Mouse (Mus musculus) T-helper 17 cell (primary cell): ENCODE data around the gene Eps8l2.

Source experiments
- in situ Hi-C, 2 experiments: fragments of 300-600 bp; cut with MboI, MseI; formaldehyde crosslinking; loops; 1 replicate in 1 of 2; 2 replicates in 1 of 2; pipeline ENCODE4 v1.15.1; 2025; ENCODE audit warnings: high pct_unique_total_duplicates in 2 of 2

The Eps8l2 gene

DNA sequence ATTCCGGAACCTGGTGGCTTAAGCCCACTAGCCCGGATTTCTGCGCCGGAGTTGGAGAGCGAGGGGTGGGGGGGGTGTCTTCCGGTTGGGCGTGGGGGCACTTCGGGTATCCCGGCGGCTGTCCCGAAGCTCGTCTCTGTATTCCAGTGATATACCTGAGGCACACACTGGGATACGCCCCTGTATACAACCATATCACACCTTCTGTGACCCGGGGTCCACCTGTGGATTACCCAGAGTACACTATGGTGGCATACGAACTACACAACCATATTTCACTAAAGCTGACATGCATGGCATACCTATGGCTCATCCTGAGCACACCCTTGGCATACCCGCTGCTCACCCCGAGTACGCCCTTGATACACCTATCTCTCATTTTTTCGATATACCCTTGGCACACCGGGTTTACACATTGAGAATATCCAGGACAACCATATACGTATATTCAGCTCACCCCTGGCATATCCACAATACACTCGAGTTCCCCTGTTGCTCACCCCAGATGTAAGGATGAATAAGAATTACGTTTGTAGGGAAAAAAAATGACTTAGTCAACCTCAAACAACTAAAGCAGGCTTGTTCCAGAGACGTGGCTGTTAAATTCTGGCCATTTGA lies 10.2 kb upstream of the Eps8l2 start:
- in situ Hi-C loops = no loop called here

GRCm38 (mm10) chr7:141330706-141331105 lies 8.0 kb upstream of the Eps8l2 start:
- in situ Hi-C loops = no loop called here

- in situ Hi-C loops = no loop called here
These were observed 6.7 kb upstream of the Eps8l2 start for GRCm38 (mm10) chr7:141331990-141332389.

DNA sequence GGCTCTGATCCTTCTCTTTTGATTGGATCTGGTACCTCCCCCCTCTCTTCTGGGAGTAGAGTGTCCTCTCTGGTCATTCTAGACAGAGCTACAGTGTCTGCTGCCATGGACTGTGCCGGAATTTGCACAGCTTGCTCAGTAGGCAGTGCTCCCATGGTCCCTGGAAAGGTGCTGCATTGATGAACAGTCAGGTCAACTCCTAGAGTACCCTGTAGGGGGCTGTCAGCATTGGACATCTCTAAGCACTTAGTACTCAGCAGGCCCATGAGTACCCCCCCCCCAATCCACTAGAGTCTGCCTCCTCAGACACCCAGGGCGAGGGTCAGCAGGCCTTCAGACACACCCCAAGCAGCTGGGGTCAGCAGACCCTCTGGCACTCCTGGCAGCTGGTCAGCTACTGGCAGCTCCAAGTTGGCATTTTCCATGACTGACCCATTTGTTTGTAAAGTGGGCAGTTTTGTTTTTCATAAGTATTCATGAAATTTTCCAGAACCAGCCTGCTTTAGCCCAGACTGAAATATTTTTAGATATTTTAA lies 3.6 kb upstream of the Eps8l2 start:
- in situ Hi-C loops = no loop called here

- in situ Hi-C loops = no loop called here
These were observed 3.0 kb upstream of the Eps8l2 start for GRCm38 (mm10) chr7:141335682-141336081.

- in situ Hi-C loops = no loop called here
These were observed 2.4 kb upstream of the Eps8l2 start for GRCm38 (mm10) chr7:141336296-141336695.

- in situ Hi-C loops = no loop called here
These were observed 814 bp upstream of the Eps8l2 start for GRCm38 (mm10) chr7:141337716-141338416.

- in situ Hi-C loops = no loop called here
These were observed 688 bp downstream of the Eps8l2 start for GRCm38 (mm10) chr7:141339215-141339920.

DNA sequence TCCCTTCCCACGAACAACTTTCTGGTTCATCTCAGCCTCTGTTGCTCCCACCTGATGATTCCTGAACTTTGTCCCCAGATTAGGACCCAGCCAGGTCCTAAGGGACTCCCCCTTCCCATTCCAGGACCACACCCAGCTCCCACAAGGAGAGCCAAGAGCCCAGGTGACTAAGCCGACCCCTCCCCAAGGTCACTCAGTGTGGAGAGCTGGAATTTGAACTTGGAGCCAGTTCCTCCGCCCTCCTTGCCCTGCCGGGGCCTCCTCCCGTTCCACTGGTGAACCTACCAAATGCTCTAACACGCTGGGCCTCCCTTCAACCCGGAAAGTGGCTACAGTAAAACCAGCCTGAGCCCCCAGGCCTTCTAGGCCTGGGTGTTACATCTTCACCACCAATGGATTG lies 1.3 kb downstream of the Eps8l2 start:
- in situ Hi-C loops = no loop called here

DNA sequence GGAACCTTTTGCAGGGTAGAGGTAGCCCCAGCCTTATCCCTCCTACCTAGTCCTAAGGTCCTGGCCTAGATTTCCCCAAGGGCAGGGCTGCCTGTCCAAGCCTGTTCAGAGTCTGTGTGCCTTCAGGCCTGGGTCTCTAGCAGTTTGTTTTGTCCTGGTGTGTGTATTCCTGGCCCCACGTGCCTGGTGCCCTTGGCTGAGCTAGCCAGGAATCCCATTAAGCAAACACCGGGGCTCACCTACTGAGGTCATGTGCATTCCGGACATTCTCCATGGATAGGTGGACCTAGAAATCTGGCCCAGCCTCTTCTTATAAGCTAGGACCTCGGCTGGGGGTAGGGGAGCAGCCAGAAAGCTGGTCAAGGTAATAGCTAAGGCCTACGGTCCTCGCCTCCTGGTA lies 1.8 kb downstream of the Eps8l2 start:
- in situ Hi-C loops = no loop called here

DNA sequence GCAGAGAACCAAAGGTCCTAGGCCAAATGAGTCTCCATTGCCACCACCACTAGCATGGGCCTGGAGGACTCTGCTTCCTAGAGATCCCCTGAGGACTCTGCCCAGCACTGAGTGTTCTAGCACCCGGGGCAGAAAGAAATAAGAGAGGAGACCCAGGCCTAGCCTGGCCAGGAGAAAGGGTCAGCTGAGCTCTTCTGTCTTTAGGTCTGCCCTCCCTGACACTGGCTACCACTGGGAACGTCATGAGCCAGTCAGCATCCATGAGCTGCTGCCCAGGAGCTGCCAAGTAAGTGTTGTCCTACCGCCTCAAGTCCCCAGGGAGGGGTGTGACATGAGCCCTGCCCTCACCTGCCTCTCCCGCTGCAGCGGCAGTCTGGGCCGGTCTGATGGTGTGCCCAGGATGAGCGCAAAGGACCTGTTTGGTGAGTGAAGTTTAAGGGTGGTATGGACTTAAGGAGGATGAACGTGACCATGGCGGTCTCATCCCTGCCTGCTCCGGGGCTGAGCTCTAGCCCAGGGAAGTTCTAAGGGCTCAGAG lies 3.1 kb downstream of the Eps8l2 start:
- in situ Hi-C loops = no loop called here

DNA sequence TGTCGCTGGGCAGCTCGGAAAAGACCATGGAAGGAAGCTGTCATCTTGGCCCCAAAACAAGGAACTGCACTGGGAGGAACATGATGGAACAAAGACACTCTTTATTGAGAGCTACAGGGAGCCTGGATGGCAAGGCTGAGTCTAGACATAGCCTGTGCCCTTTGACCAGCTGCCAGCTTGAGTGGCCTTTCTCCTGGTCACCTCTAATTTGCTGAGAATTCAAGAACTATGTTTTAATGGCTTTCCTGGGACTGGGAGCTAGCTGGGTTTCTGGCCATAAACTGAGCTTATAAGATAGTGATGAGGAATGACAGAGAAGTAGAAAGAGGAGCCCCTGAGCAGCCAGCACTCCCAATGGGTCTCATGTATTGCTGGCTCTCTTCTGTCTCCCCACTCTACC lies 4.5 kb downstream of the Eps8l2 start:
- in situ Hi-C loops = no loop called here

DNA sequence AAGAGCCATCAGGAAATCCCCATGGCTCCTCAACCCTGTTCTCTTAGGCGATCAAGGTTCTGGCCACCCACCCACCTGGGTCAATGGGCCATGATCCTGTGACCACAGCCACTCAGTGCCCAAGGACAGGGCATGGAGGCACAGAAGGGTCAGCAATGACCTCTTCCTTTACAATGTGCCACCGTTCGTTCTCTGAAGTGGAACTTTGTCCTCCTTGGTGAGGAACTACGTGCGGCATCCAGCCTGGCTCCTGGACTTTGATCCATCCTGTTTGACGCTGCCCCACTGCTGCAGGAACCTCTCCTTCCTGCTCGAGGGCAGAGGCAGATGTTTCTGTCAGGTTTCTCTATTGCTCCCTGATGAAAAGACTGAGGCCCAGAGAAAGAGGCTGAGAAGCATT lies 5.0 kb downstream of the Eps8l2 start:
- in situ Hi-C loops = no loop called here

DNA sequence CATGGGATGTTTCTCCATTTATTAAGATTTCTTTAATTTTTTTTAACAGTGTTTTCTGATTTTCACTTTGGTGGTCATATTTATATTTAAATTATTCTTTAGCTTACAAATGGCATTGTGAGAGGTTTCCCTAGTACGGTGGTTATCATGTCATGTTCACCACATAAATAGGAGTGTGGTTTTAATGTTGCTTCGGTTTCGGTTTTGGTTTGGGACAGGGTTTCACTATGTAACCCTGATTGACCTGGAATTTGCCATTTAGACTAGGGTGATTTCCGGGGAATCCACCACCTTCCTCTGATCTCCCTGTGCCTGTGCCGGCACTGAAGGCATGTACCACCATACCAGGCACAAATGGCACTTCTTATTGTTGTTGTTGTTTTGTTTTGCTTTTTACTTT lies 6.1 kb downstream of the Eps8l2 start:
- in situ Hi-C loops = no loop called here

DNA sequence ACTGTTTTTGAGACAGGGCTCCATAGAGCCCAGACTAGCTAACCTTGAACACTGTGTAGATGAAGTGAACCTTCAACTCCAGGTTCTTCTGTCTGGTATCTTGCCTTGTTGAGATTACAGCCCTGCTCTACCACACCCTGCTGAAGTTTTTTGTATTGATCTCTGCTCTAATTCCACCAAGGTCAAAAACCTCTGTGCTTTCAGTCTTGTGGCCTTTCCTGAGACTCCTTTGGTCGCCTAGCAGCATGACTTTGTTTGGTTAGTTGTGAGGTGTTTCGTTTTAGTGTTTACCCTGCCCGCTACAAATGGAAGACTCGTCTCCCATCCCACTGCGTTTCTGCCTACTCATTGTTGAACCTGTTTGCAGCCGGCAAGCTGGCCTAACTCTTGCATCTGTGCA lies 12.4 kb downstream of the Eps8l2 start:
- in situ Hi-C loops = loop anchor here in 1 of 2 experiments (10.0 kb wide), 1 partner anchor 1396 kb away; no protein-coding TSS in a partner anchor

GRCm38 (mm10) chr7:141355051-141355450 lies 16.4 kb downstream of the Eps8l2 start:
- in situ Hi-C loops = loop anchor here in 1 of 2 experiments (10.0 kb wide), 1 partner anchor 1400 kb away; no protein-coding TSS in a partner anchor

DNA sequence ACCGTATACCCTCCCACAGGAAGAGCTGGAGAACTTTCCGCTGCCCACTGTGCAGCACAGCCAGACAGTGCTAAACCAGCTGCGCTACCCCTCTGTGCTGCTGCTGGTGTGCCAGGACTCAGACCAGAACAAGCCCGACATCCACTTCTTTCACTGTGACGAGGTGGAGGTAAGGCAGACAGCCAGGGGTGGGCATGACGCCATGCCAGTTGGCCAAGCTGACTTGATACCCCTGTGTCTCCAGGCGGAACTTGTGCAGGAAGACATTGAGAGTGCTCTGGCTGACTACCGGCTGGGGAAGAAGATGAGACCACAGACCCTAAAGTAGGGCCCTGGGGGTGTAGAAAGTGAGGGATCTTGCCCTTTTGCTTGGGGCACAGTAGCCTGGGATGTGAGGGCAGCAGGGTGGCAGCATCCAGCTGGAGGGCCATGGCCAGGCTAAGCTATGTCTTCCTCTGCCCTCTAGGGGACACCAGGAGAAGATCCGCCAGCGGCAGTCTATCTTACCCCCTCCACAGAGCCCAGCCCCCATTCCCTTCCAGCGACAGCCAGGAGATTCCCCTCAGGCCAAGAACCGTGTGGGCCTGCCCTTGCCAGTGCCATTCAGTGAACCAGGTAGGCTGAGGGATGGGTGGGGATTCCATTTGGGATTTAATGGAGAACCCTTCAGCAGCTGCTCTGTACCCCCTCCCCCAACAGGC lies 17.1 kb downstream of the Eps8l2 start:
- in situ Hi-C loops = loop anchor here in 1 of 2 experiments (10.0 kb wide), 1 partner anchor 1401 kb away; no protein-coding TSS in a partner anchor

- in situ Hi-C loops = loop anchor here in 1 of 2 experiments (10.0 kb wide), 1 partner anchor 1402 kb away; no protein-coding TSS in a partner anchor
These were observed 18.3 kb downstream of the Eps8l2 start for GRCm38 (mm10) chr7:141356971-141357370.

- in situ Hi-C loops = no loop called here
These were observed 22.8 kb downstream of the Eps8l2 start for GRCm38 (mm10) chr7:141361510-141361909.

DNA sequence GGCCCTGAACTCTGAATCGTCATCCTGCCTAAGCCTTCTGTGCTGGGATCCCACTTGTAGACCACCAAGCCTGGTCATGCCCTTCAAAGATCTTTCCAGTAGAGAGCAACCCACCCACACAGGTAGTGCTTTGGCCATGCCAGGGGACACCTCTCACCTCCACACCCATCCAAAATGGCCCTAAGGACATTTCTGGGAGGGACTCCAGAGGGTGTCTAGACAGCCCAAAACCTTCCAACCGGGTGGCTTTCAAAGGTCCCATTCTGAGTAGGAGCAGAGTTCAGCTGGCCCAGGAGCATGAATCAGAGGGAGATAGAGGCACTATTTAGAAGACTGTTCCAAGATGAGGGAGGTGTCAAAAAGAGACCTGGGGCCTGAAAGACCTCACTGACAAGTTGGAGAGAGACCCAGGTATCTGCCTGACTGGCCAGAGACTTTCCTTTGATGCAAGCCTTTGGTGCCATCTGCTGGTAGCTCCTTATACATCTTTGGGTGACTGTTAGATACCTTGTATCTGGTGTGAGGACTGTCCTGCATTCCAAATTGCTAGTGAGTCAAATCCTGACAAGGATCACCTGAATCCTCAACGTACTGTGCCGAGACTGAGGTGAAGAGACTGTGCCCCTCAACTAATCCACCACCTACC lies 24.5 kb downstream of the Eps8l2 start:
- in situ Hi-C loops = no loop called here

- in situ Hi-C loops = no loop called here
These were observed 25.1 kb downstream of the Eps8l2 start for GRCm38 (mm10) chr7:141363752-141364125.
